Mouse (Mus musculus) heart, embryonic 11.5 days (tissue): Measurements from ENCODE around the gene Tmem220. TPM values are rescaled to one million over a fixed set of nuclear protein-coding genes. Genes with fewer than 3 reads are reported as not detected.
"Not testable (repeated sequence)": the region's sequence is repeated elsewhere in the genome, so short reads cannot be mapped to it uniquely, and the experiment has no call there.

Experiments
- ATAC-seq: fragments of 200-750 bp; cut with Nextera tagmentation; replicated peaks from 2 replicates; pipeline ENCODE4 v1.8.0; 2017; ENCODE audit warnings: moderate library complexity; ENCODE audit not compliant: insufficient number of reproducible peaks, low FRiP score, low TSS enrichment
- H3K27ac ChIP-seq: fragments of 300-500 bp; sonication (generic); 2 replicates; pipeline ENCODE4 v1.5.1; 2014; ENCODE audit warnings: mild to moderate bottlenecking, low read depth, low read length
- H3K27me3 ChIP-seq: fragments of 300-500 bp; sonication (generic); 2 replicates; pipeline ENCODE4 v1.6.1; 2014; ENCODE audit warnings: mild to moderate bottlenecking, low read length, mixed read lengths; ENCODE audit not compliant: control insufficient read depth, insufficient read depth
- H3K36me3 ChIP-seq: fragments of 300-500 bp; sonication (generic); 2 replicates; pipeline ENCODE4 v1.6.1; 2014; ENCODE audit warnings: mild to moderate bottlenecking, low read length, moderate library complexity, mixed read lengths; ENCODE audit not compliant: control insufficient read depth, insufficient read depth
- H3K4me1 ChIP-seq: fragments of 300-500 bp; sonication (generic); 2 replicates; pipeline ENCODE4 v1.6.1; 2014; ENCODE audit warnings: low read length; ENCODE audit not compliant: control insufficient read depth, insufficient read depth
- H3K4me2 ChIP-seq: fragments of 300-500 bp; sonication (generic); 2 replicates; pipeline ENCODE4 v1.6.1; 2014; ENCODE audit warnings: mild to moderate bottlenecking, moderate library complexity
- H3K4me3 ChIP-seq: fragments of 300-500 bp; sonication (generic); 2 replicates; pipeline ENCODE4 v1.5.1; 2014; ENCODE audit warnings: low read depth, low read length
- H3K9ac ChIP-seq: fragments of 300-500 bp; sonication (generic); 2 replicates; pipeline ENCODE4 v1.6.1; 2014; ENCODE audit warnings: mild to moderate bottlenecking, low read depth, low read length, moderate library complexity
- H3K9me3 ChIP-seq: fragments of 300-500 bp; sonication (generic); replicated peaks from 2 replicates; pipeline ENCODE4 v1.6.1; 2016; ENCODE audit warnings: low read length; ENCODE audit not compliant: control insufficient read depth
- WGBS: fragments of 180-500 bp; shearing (Covaris S2); extraction: QIAGEN DNeasy Blood & Tissue Kit; methylation state at CpG from one replicate; pipeline ENCODE4 v1.1.7; 2014; ENCODE audit not compliant: insufficient replicate concordance; 5-methylcytosine and 5-hydroxymethylcytosine counted together
- polyA plus RNA-seq: library from polyadenylated mRNA; unstranded; fragments of >200 nt; fragmentation: Nextera tagmentation; extraction: Ambion mirVana; gene quantifications from 2 replicates; pipeline ENCODE4 v1.2.1, GENCODE M21; 2014

Gene Tmem220
- polyA plus RNA-seq, 1 experiment from 2014 or later, result 0.87 TPM

DNA sequence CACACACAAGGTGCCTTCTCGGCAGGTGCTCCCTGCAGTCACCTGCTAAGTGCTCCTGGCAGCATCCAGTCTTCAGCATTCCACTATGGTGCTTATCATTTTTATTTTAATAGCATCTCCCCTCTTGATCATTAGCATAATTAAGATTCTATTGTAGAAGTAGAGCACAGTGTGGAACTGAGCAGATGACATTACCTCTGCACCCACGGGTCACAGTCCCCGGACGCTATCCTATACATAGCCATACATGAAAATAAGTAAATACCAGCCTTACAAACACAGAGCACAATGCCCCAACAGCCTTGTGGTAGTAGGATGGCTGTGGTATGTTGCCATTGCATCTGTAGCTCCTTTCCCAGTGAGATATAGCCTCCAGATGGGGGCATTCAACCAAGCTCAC is 16.4 kb upstream of the Tmem220 start:
- Histone ChIP-seq H3K27ac (no peak overlapping the region), H3K4me3 (no peak overlapping the region), H3K27me3 (no peaks in the 10 kb centered on the region), H3K4me2 (no peak overlapping the region), H3K36me3 (no peaks in the 10 kb centered on the region), H3K4me1 (peaks cover 3% of the 10 kb centered on the region; the same call in 1 of the 2 replicates), H3K9me3 (no peaks in the 10 kb centered on the region), H3K9ac (no peak overlapping the region)
- no peak for ATAC-seq
- WGBS, result 92% methylated on average over 4 of the region's 4 CpGs

DNA sequence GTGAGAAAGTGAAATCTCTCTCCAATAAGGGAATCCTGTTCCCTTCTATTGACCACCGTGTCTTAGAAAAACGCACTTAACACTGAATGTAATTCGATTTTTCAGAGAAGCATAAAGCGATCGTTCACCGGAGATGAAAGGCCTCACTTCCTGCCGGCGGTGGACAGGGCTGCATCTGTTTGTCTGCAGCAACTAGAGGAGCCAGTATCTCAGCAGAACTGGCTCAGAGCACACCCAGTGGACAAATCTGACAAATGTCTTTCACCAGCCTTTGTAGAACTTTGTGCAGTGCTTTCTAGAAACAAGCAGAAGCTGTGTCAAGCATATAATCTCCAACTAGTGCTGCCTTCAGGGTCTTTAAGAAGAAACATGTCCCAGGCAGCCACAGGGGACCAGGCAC is 14.5 kb upstream of the Tmem220 start:
- Histone ChIP-seq H3K9ac (no peak overlapping the region), H3K27ac (no peak overlapping the region)
- 10% methylated on average over 8 of the region's 8 CpGs for WGBS

DNA sequence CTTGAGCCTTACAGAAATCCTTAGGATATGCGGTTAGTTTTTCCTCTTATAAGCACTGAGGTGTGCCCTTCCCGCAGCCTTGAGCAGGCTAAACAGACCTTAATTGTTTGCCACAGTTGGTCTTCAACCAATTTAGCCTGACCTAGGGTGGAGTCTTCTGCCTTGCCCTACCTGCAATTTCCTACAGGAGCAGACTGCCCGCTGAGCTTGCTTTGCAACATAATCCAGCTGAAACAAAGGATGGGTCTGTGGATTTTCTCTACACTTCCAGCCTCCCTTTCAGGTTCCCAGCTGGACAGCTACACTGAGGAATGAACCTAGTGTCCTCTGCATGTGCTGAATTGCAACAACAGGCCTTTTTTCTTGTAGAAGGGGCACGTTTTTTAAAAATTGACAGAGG is 13.3 kb upstream of the Tmem220 start:
- Histone ChIP-seq H3K4me3 (no peak overlapping the region), H3K9me3 (no peaks in the 10 kb centered on the region), H3K4me2 (no peak overlapping the region), H3K36me3 (no peaks in the 10 kb centered on the region), H3K27ac (no peak overlapping the region), H3K4me1 (peaks cover 3% of the 10 kb centered on the region; the same call in 1 of the 2 replicates), H3K27me3 (no peaks in the 10 kb centered on the region), H3K9ac (no peak overlapping the region)
- WGBS, result 51% methylated on average over 4 of the region's 4 CpGs
- ATAC-seq, result no peak

More for the DNA sequence above, 14.5 kb upstream of the Tmem220 start:
- Histone ChIP-seq H3K4me3 (no peak overlapping the region), H3K36me3 (no peaks in the 10 kb centered on the region), H3K9me3 (no peaks in the 10 kb centered on the region), H3K27me3 (no peaks in the 10 kb centered on the region), H3K4me1 (peaks cover 3% of the 10 kb centered on the region; the same call in 1 of the 2 replicates), H3K4me2 (peak overlapping the region; percentile 29)
- ATAC-seq, result no peak

GRCm38 (mm10) chr11:67017801-67018591 is 7.0 kb upstream of the Tmem220 start:
- Histone ChIP-seq H3K4me1 (peaks cover 3% of the 10 kb centered on the region; the same call in 1 of the 2 replicates), H3K4me2 (no peak overlapping the region; the same call in 1 of the 2 replicates), H3K9ac (no peak overlapping the region), H3K4me3 (no peak overlapping the region), H3K27me3 (peaks cover 13% of the 10 kb centered on the region; the same call in 1 of the 2 replicates), H3K9me3 (no peaks in the 10 kb centered on the region), H3K36me3 (no peaks in the 10 kb centered on the region), H3K27ac (no peak overlapping the region)
- no peak for ATAC-seq
- WGBS, result 10% methylated on average over 12 of the region's 12 CpGs

GRCm38 (mm10) chr11:67019711-67020475 is 5.1 kb upstream of the Tmem220 start:
- ATAC-seq, result no peak
- H3K4me1 ChIP-seq, result peaks cover 3% of the 10 kb centered on the region; the same call in 1 of the 2 replicates
- H3K4me2 ChIP-seq, result no peak overlapping the region
- H3K27me3 ChIP-seq, result peaks cover 13% of the 10 kb centered on the region; the same call in 1 of the 2 replicates
- no peak overlapping the region for H3K9ac ChIP-seq
- no peak overlapping the region for H3K4me3 ChIP-seq
- no peaks in the 10 kb centered on the region for H3K9me3 ChIP-seq
- no peaks in the 10 kb centered on the region for H3K36me3 ChIP-seq
- WGBS, result 54% methylated on average over 7 of the region's 7 CpGs
- H3K27ac ChIP-seq, result no peak overlapping the region

DNA sequence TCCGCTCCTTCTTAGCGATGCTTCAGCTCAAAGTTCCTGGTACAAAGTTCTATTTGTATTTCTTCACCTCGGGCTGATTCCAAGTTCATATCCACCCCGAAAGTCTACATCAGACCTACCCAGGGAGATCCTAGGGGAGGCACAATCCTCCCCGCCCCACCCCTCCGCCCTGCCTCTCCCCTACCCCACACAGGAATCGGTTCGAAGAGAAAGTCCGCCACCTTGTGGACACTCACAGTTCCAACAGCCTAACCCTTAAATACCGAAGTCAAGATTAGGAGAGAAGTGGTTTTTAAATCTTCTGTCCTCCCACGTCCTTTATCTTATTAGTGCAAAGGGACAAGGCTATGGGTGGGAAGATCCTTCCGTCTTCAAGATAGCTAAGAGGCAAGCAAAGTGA is 4.0 kb upstream of the Tmem220 start:
- H3K36me3 ChIP-seq, result no peaks in the 10 kb centered on the region
- no peak for ATAC-seq
- H3K4me1 ChIP-seq, result peaks cover 6% of the 10 kb centered on the region; the same call in 1 of the 2 replicates
- 1% methylated on average over 12 of the region's 12 CpGs for WGBS
- no peak overlapping the region for H3K27ac ChIP-seq
- H3K27me3 ChIP-seq, result peaks cover 13% of the 10 kb centered on the region; the same call in 1 of the 2 replicates
- H3K9me3 ChIP-seq, result no peaks in the 10 kb centered on the region
- peak overlapping the region; percentile 56 for H3K4me2 ChIP-seq
- peak overlapping the region; percentile 13 for H3K4me3 ChIP-seq
- H3K9ac ChIP-seq, result no peak overlapping the region

- H3K9me3 ChIP-seq, result no peaks in the 10 kb centered on the region
- ATAC-seq, result no peak
- 75% methylated on average over 13 of the region's 13 CpGs for WGBS
- peaks cover 13% of the 10 kb centered on the region; the same call in 1 of the 2 replicates for H3K27me3 ChIP-seq
- no peaks in the 10 kb centered on the region for H3K36me3 ChIP-seq
- no peak overlapping the region for H3K9ac ChIP-seq
- H3K4me3 ChIP-seq, result no peak overlapping the region
- peaks cover 6% of the 10 kb centered on the region; the same call in 1 of the 2 replicates for H3K4me1 ChIP-seq
- no peak overlapping the region for H3K4me2 ChIP-seq
- no peak overlapping the region for H3K27ac ChIP-seq
Observed at GRCm38 (mm10) chr11:67022354-67023115, 2.4 kb upstream of the Tmem220 start.

- not testable (repeated sequence) for H3K27ac ChIP-seq, H3K4me1 ChIP-seq, ATAC-seq, H3K4me3 ChIP-seq, H3K36me3 ChIP-seq, H3K4me2 ChIP-seq, H3K9ac ChIP-seq, H3K9me3 ChIP-seq
- H3K27me3 ChIP-seq, result peaks cover 13% of the 10 kb centered on the region; the same call in 1 of the 2 replicates
- WGBS, result 40% methylated on average over 1 of the region's 1 CpGs
Observed at GRCm38 (mm10) chr11:67023191-67023590, 1.8 kb upstream of the Tmem220 start.
